Mouse (Mus musculus) hindbrain, embryonic 12.5 days (tissue): ENCODE results near the gene Borcs5. TPM values are rescaled to one million over a fixed set of nuclear protein-coding genes. Genes with fewer than 3 reads are reported as not detected.

Experiments used
- ATAC-seq: fragments of 200-750 bp; cut with Nextera tagmentation; 2 replicates; pipeline ENCODE4 v1.8.0; 2017; ENCODE audit warnings: moderate TSS enrichment; ENCODE audit not compliant: low FRiP score
- H3K27ac ChIP-seq: fragments of 300-500 bp; sonication (generic); 2 replicates; pipeline ENCODE4 v1.5.1; 2016; ENCODE audit warnings: mild to moderate bottlenecking
- H3K27me3 ChIP-seq: fragments of 300-500 bp; sonication (generic); 2 replicates; pipeline ENCODE4 v1.6.1; 2016; ENCODE audit warnings: mild to moderate bottlenecking
- H3K36me3 ChIP-seq: fragments of 300-500 bp; sonication (generic); 2 replicates; pipeline ENCODE4 v1.6.1; 2016; ENCODE audit warnings: mild to moderate bottlenecking
- H3K4me1 ChIP-seq: fragments of 300-500 bp; sonication (generic); 2 replicates; pipeline ENCODE4 v1.6.1; 2016
- H3K4me2 ChIP-seq: fragments of 300-500 bp; sonication (generic); replicated peaks from 2 replicates; pipeline ENCODE4 v1.6.1; 2016; ENCODE audit warnings: mild to moderate bottlenecking
- H3K4me3 ChIP-seq: fragments of 300-500 bp; sonication (generic); 2 replicates; pipeline ENCODE4 v1.5.1; 2016; ENCODE audit warnings: mild to moderate bottlenecking
- H3K9ac ChIP-seq: fragments of 300-500 bp; sonication (generic); 2 replicates; pipeline ENCODE4 v1.6.1; 2016; ENCODE audit warnings: mild to moderate bottlenecking, moderate library complexity
- H3K9me3 ChIP-seq: fragments of 300-500 bp; sonication (generic); replicated peaks from 2 replicates; pipeline ENCODE4 v1.6.1; 2016; ENCODE audit warnings: mild to moderate bottlenecking
- WGBS: fragments of 180-500 bp; shearing (Covaris S2); methylation state at CpG from one replicate; pipeline ENCODE4 v1.1.7; 2016; 5-methylcytosine and 5-hydroxymethylcytosine counted together
- polyA plus RNA-seq: library from polyadenylated mRNA; unstranded; fragments of >200 nt; fragmentation: Nextera tagmentation; extraction: Ambion mirVana; gene quantifications from 2 replicates; pipeline ENCODE4 v1.2.1, GENCODE M21; 2016

Borcs5 gene
- polyA plus RNA-seq, 1 experiment from 2014 or later = 37.8 TPM

DNA sequence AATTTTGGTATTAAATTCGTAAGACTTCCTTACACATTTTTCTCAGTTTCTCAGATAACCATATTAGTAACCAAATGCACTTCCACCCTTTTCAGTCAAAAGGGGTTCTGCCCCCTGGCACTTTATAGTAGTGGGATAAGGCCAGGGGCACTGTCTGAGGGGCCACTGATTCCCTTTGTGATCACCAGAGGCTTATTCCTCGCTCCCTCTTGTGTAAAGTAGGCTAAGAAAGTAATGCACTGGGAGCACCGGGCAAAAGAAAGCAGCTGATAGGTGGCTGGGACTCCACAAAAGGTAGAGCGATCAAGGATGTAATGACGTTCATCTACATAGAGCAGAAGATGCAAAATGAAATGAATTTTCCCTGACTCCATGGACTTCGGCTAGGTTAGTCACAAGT is 46.2 kb downstream of the Borcs5 start:
- no peak overlapping the region for H3K4me2 ChIP-seq
- H3K36me3 ChIP-seq = no peaks in the 10 kb centered on the region
- H3K27ac ChIP-seq = no peak overlapping the region
- H3K9ac ChIP-seq = no peak overlapping the region
- no peaks in the 10 kb centered on the region for H3K9me3 ChIP-seq
- no peaks in the 10 kb centered on the region for H3K27me3 ChIP-seq
- WGBS = 85% methylated on average over 6 of the region's 6 CpGs
- ATAC-seq = no peak
- H3K4me1 ChIP-seq = no peaks in the 10 kb centered on the region
- no peak overlapping the region for H3K4me3 ChIP-seq

DNA sequence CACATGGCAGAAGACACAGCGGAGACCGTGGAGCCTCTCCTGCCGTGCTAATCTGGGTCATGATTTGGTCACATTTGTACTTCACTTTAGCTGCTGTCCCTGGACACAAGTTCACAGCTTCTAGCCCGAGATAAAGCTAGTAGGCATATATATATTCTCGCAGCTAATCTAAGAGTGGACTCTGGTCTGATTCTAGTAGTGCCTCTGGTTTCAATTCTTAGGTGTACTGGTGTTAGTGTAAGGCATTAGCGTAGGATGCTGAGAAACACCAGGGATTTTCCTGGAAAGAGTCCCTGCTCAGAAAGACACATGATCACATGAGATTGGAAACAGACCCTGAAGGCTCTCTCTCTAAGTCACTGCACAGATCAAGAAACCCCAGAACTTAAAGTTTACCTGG is 55.2 kb downstream of the Borcs5 start:
- H3K36me3 ChIP-seq = no peaks in the 10 kb centered on the region
- peaks cover 3% of the 10 kb centered on the region; the same call in 1 of the 2 replicates for H3K4me1 ChIP-seq
- no peaks in the 10 kb centered on the region for H3K27me3 ChIP-seq
- ATAC-seq = no peak
- WGBS = 91% methylated on average over 6 of the region's 6 CpGs
- H3K4me3 ChIP-seq = no peak overlapping the region
- no peaks in the 10 kb centered on the region for H3K9me3 ChIP-seq
- no peak overlapping the region for H3K9ac ChIP-seq
- H3K4me2 ChIP-seq = no peak overlapping the region
- no peak overlapping the region for H3K27ac ChIP-seq

DNA sequence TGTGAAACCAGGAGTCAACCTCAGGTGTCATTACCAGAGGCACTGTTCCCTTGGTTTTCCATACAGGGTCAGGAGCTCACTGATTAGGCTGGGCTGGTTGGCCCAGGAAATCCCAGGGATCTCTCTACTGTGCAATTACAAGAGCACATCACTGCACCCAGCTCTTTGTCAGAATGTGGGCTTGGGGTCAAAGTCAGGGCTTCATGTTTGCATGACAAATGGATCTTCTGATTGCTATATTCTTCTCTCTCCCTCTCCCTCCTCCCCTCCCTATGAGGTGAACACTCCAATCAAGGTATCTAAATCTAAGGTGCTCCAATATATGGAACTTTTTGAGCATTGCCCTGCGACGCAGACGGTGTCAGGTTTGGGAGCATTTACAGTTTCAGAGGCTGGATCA is 55.7 kb downstream of the Borcs5 start:
- no peak for ATAC-seq
- WGBS = 94% methylated on average over 3 of the region's 3 CpGs
- no peak overlapping the region for H3K4me2 ChIP-seq
- H3K9ac ChIP-seq = no peak overlapping the region
- H3K36me3 ChIP-seq = no peaks in the 10 kb centered on the region
- no peaks in the 10 kb centered on the region for H3K27me3 ChIP-seq
- peaks cover 3% of the 10 kb centered on the region; the same call in 1 of the 2 replicates for H3K4me1 ChIP-seq
- H3K4me3 ChIP-seq = no peak overlapping the region
- no peaks in the 10 kb centered on the region for H3K9me3 ChIP-seq
- no peak overlapping the region for H3K27ac ChIP-seq

DNA sequence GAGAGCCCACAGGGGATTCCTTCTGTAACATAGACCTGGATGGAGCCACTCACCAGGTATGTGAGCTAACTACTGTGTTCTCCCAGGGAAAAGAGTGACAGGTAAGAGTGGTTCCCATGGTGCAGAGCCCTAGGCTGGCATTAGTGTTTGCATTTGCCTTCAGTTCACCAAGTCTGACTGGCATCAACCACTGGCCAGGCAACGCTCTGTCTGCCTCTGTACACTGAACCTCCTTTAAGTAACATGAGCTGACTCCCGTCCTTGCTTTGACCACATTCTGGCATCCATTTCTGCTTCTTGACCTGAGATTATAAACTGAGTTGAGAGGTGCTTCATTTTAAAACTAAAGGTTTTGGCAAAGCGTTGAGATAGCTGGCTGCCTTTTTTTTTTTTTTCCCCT is 56.3 kb downstream of the Borcs5 start:
- no peaks in the 10 kb centered on the region for H3K27me3 ChIP-seq
- ATAC-seq = no peak
- H3K4me3 ChIP-seq = no peak overlapping the region
- no peak overlapping the region for H3K4me2 ChIP-seq
- H3K36me3 ChIP-seq = no peaks in the 10 kb centered on the region
- H3K4me1 ChIP-seq = peaks cover 4% of the 10 kb centered on the region; the same call in 1 of the 2 replicates
- H3K27ac ChIP-seq = no peak overlapping the region
- H3K9me3 ChIP-seq = no peaks in the 10 kb centered on the region
- no peak overlapping the region for H3K9ac ChIP-seq
- WGBS = 83% methylated on average over 3 of the region's 3 CpGs

DNA sequence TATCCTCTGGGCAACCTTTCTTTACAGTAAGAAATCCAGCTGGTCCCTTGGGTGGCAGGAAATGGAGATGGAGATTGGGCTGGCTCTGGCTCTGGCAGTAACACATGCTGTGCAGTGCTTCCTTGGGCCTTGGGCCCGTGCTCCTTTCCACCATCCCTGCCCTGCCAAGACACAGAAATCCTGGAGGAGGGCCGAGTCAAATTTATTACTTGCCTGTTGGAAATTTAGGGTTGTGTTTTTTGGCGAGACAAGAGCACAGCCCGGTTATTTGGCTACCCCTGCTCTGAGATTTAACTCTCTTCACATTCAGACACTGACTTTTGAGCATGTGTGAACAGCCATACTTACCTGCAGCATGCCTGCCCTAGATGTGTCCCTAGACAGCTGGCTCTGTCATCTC is 56.8 kb downstream of the Borcs5 start:
- no peak overlapping the region for H3K27ac ChIP-seq
- no peaks in the 10 kb centered on the region for H3K36me3 ChIP-seq
- H3K4me1 ChIP-seq = peaks cover 8% of the 10 kb centered on the region; the same call in 1 of the 2 replicates
- no peaks in the 10 kb centered on the region for H3K27me3 ChIP-seq
- H3K9ac ChIP-seq = no peak overlapping the region
- no peaks in the 10 kb centered on the region for H3K9me3 ChIP-seq
- WGBS = 80% methylated on average over 4 of the region's 4 CpGs
- no peak overlapping the region for H3K4me2 ChIP-seq
- no peak overlapping the region for H3K4me3 ChIP-seq
- no peak for ATAC-seq

DNA sequence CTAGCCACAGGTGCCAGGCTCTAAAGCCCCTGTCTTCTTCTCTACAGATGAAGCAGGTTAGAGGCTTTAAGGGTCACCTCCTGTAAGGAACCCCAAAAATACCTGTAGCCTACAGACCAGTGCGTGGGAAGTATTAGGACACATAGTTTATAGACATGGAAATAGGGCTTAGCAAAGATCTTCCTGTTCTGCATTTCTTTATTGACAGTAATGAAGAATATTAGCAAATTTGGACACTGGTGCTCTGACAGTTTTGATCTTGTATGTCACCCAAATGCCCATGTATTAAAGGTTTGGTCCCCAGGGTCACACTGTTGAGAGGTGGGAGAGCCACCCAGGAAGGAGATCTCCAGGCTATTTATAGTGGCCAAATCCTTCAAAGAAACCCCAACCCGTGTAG is 57.2 kb downstream of the Borcs5 start:
- no peak overlapping the region for H3K4me2 ChIP-seq
- 90% methylated on average over 2 of the region's 2 CpGs for WGBS
- H3K27ac ChIP-seq = no peak overlapping the region
- no peaks in the 10 kb centered on the region for H3K36me3 ChIP-seq
- ATAC-seq = no peak
- no peaks in the 10 kb centered on the region for H3K9me3 ChIP-seq
- peaks cover 8% of the 10 kb centered on the region; the same call in 1 of the 2 replicates for H3K4me1 ChIP-seq
- H3K4me3 ChIP-seq = no peak overlapping the region
- no peaks in the 10 kb centered on the region for H3K27me3 ChIP-seq
- no peak overlapping the region for H3K9ac ChIP-seq

DNA sequence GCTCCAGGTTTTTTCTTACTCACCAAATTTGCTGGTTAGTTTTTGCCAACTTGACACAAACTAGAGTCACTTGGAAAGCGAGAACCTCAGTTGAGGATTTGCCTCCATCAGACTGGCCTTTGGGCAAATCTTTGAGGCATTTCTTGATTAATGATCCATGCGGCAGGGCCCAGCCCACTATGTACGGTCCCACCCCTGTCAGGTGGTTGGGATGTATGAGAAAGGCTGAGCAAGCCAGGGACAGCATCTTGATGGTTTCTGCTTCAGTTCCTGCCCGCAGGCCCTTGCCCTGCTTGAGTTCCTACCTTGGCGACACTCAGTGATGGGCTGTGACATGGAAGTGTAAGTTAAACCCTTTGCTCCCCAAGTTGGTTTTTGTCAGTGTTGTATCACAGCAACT is 58.9 kb downstream of the Borcs5 start:
- no peak for ATAC-seq
- Histone ChIP-seq H3K4me1 (peaks cover 8% of the 10 kb centered on the region; the same call in 1 of the 2 replicates), H3K27me3 (no peaks in the 10 kb centered on the region), H3K9me3 (no peaks in the 10 kb centered on the region), H3K27ac (no peak overlapping the region), H3K9ac (no peak overlapping the region), H3K4me2 (no peak overlapping the region), H3K36me3 (no peaks in the 10 kb centered on the region), H3K4me3 (no peak overlapping the region)
- WGBS = 95% methylated on average over 5 of the region's 5 CpGs

DNA sequence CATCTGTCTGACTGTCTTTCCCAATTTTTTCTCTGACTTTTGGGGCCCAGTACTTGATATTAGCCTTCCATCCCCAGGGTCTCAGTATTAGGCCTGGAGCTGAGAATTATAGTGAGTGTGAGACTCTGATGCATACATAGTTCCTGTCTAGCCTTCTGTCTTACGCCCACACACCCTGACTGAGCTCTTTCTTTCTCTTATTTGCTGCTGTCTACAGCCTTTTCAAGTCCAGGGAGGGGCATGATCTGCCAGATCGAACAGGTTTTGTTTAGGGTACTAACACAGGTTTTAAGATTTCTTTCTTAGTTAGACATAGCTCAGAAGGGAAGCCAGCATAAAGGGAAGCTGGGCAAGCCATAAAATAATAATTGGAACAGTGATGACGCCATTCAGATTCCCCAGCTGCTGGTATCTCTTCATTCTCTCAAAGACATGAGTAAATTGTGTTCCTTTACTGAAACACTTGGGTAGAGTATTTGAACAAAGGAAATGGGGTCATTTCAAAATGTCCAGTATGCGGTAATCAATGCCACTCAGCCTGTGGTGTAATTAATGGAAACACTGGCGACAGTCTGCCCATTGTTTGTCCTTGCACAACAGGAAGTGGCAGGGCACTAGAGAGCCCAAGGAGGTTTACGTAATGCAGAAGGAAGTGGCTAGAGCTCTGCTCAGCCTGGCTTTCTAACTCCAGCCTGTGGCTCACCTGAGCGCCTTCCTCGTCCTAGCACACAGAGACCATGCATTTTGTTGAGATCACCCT is 61.3 kb downstream of the Borcs5 start:
- Histone ChIP-seq H3K4me2 (no peak overlapping the region), H3K9ac (no peak overlapping the region), H3K4me3 (no peak overlapping the region), H3K4me1 (peaks cover 8% of the 10 kb centered on the region; the same call in 1 of the 2 replicates), H3K36me3 (no peaks in the 10 kb centered on the region), H3K27me3 (no peaks in the 10 kb centered on the region), H3K27ac (peak overlapping the region; percentile 36; the same call in 1 of the 2 replicates), H3K9me3 (no peaks in the 10 kb centered on the region)
- no peak for ATAC-seq
- WGBS = 67% methylated on average over 8 of the region's 8 CpGs

DNA sequence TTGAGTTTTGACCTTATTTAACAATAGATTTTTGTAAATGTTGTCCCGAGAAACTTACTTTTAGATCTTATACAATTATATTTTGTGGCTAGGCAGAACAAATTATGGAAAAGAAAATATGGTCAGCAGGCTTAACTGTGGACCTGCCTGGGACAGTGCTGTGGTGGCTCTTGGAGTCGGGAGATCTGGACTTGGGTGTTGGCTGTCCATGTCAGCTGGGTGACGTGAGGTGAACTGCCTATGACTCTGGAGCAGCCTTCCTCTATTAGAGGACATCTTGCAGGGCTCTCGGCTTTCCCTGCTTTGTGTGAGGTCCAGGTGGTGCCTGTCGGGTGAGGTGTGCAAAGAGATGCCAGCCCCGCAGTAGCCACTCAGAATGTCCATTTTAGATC is 61.9 kb downstream of the Borcs5 start:
- 86% methylated on average over 6 of the region's 6 CpGs for WGBS

DNA sequence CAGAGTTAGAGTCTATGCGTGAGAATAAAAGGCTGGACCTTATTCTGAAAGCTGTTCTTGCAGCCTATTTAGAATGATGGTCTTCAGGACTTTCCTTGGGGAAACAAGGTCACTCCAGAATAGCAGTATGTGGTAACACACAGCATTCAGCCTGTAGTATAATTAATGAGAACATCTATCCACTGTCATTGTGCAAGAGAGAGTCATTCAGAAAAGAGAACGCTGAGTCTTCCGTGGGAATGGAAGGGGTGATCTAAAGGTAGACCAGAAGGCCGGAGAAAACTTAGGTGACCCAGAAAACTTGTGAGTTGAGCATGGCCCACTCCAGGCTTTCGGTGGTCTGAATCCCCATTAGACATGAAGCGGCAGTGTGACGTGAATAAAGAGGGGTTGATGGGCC is 62.9 kb downstream of the Borcs5 start:
- Histone ChIP-seq H3K4me3 (no peak overlapping the region), H3K27ac (no peak overlapping the region), H3K9ac (no peak overlapping the region), H3K4me2 (no peak overlapping the region), H3K4me1 (0 out of 2 replicates have a peak, but pooled peaks cover 4% of the 10 kb centered on the region), H3K36me3 (no peaks in the 10 kb centered on the region), H3K9me3 (no peaks in the 10 kb centered on the region), H3K27me3 (no peaks in the 10 kb centered on the region)
- 95% methylated on average over 7 of the region's 7 CpGs for WGBS
- no peak for ATAC-seq

More for the DNA sequence above, 61.9 kb downstream of the Borcs5 start:
- Histone ChIP-seq H3K9me3 (no peaks in the 10 kb centered on the region), H3K9ac (no peak overlapping the region), H3K4me2 (no peak overlapping the region), H3K27ac (no peak overlapping the region), H3K27me3 (no peaks in the 10 kb centered on the region), H3K36me3 (no peaks in the 10 kb centered on the region), H3K4me3 (no peak overlapping the region), H3K4me1 (peaks cover 6% of the 10 kb centered on the region; the same call in 1 of the 2 replicates)
- no peak for ATAC-seq

DNA sequence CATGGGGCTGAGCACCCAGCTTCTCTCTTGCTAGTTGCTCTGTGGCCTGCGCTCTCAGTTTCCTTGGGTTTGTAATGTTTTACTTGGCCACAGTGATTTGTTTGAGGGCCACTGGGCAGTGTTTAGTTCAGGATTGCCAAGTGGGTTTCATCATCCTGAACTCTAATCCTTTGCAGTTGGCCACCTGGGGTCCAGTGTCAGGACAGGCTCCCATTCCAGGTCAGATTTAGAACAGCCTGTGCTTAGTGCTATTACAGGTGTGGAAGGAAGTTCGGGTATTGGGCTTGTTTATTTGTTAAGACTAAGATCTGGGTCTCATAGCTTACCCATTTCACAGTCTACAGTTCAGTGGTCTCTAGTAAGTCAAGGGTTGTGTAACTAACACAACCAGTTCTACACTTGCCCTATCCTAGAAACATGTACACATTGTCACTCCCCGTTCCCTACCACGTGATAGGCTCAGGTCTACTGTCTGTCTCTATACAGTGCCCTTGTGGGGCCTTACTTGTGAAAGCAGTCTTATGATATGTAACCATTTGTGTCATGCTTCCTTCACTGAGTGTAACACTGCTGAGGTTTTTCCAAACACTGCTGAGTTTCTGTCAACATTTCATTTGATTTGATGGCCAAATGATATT is 63.9 kb downstream of the Borcs5 start:
- H3K27me3 ChIP-seq = no peaks in the 10 kb centered on the region
- 0 out of 2 replicates have a peak, but pooled peaks cover 3% of the 10 kb centered on the region for H3K36me3 ChIP-seq
- H3K9ac ChIP-seq = no peak overlapping the region
- no peak for ATAC-seq
- H3K4me2 ChIP-seq = no peak overlapping the region
- 0 out of 2 replicates have a peak, but pooled peaks cover 4% of the 10 kb centered on the region for H3K4me1 ChIP-seq
- no peak overlapping the region for H3K4me3 ChIP-seq
- WGBS = 97% methylated on average over 4 of the region's 4 CpGs
- no peak overlapping the region for H3K27ac ChIP-seq
- H3K9me3 ChIP-seq = no peaks in the 10 kb centered on the region

DNA sequence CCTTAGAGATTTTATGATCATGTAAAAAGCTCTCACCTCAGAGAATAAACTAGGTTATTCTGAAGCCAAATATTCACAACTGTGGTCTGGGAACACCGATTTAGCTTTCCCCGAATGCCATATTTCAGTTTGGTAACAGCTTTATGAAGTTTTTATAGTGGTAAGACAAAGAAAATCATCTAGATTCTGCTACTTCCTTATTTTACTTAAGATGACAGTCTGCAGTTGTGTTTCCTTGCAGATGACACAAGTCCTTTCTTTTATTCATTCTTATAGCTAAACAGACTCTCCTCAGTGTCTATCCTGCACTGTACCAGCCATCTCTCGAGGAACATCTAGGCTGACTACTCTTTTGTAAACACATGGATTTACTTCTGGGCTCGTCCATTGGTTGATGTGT is 67.2 kb downstream of the Borcs5 start:
- no peak overlapping the region for H3K4me3 ChIP-seq
- no peaks in the 10 kb centered on the region for H3K27me3 ChIP-seq
- no peaks in the 10 kb centered on the region for H3K9me3 ChIP-seq
- 82% methylated on average over 4 of the region's 4 CpGs for WGBS
- 0 out of 2 replicates have a peak, but pooled peaks cover 3% of the 10 kb centered on the region for H3K36me3 ChIP-seq
- H3K9ac ChIP-seq = no peak overlapping the region
- ATAC-seq = no peak
- no peaks in the 10 kb centered on the region for H3K4me1 ChIP-seq
- no peak overlapping the region for H3K4me2 ChIP-seq
- no peak overlapping the region for H3K27ac ChIP-seq
